Mouse (Mus musculus): Measurements from ENCODE around the gene Nadsyn1. TPM values are rescaled to one million over a fixed set of nuclear protein-coding genes. Genes with fewer than 3 reads are reported as not detected.

Gene Nadsyn1
- polyA plus RNA-seq (2017; shearing (Covaris generic)): 15.0 TPM

DNA sequence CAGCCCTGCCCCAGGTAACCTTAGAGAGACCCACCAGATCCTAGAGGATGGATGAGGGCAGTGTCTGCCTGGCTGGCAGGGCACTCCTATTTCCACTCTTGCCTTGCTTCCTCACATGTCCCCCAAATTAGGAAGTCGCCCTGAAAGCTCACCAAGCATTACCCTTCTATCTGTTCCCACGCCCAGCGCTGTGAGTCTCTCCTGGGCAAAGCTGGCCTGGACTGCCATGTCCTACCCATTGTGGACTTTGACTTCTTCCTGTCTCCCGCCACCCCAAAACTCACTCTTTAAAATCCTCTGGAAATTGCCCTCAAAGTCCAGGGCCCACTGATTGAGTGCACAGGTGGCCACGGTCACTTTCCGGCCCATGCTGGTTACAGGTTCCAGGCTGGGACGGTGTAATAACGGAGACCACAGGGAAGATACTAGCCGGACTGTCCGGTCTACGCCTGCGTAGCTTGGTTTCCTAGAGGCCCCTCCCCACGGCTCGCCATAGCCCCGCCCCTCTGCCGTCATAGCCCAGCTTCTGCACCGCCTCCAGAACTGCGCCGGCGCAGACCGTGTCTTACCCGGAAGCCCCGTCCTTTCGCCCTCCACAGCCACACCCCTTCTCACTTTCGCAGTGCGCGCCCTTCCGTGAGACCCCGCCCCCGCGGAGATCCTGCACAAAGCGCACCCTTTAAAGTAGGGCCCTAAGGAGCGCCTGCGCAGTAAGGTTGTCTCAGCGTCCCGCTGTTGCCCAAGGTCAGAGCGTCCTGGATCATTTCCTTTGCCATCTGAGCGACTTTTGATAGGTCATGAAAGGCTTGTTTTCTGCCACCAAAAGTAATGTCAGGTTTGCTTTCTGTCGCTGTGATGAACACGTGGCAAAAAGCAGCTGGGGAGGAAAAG, at the start of gene Nadsyn1, which contains the start of gene Dhcr7:
Gene Nadsyn1 (minus strand): TSS at position 475 of the 891 bp plus-strand sequence.
Gene Dhcr7 (plus strand): TSS at position 771 of the 891 bp plus-strand sequence.

DNA sequence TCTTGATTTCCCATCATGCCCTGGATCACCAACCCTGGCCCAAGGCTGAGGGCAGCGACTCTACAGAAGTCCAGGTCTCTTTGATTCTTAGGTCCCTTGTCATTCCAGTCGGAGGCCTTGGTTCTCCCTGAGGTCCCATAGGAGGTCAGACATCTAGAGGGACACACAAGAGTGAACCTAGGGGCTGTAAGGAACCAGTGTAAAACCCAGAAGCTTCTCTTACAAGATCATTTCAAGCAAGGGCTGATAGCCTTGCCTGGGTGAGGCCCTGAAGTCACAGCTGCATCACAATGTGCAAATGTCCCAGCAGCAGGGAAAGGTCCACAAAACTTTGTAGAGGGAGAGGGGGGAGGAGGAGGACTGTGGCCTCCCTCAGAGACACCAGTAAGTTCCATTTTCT, 43.9 kb upstream of the Nadsyn1 start, which contains the start of gene Gm498:
Gene Gm498 (plus strand): TSS at position 301 of the 400 bp plus-strand sequence.

GRCm38 (mm10) chr7:143783996-143784829, 38.4 kb downstream of the Nadsyn1 start, which contains the start of gene Mrgpre:
Gene Mrgpre (minus strand): TSS chr7:143784500.

DNA sequence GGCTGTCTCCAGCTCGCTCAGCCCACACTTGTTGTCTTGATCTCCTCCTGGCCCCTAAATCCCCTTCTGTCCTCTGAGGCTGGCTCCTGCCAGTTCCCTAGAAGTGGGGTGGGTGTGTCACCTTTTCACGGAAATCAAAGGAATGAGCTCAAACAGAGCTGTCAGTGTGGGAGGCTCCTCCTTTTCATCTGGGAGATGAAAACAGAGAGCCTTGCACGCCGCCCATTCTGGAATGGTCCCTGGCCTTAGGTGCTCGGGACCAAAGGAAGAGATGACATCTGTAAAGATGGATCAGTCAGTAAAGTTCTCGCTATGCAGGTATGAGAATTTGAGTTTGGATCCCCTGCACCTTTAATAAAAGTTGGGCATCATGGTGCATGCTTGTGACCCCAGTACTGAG, 55.8 kb downstream of the Nadsyn1 start, which contains the start of gene Mrgprg:
Gene Mrgprg (minus strand): TSS at position 101 of the 400 bp plus-strand sequence.

DNA sequence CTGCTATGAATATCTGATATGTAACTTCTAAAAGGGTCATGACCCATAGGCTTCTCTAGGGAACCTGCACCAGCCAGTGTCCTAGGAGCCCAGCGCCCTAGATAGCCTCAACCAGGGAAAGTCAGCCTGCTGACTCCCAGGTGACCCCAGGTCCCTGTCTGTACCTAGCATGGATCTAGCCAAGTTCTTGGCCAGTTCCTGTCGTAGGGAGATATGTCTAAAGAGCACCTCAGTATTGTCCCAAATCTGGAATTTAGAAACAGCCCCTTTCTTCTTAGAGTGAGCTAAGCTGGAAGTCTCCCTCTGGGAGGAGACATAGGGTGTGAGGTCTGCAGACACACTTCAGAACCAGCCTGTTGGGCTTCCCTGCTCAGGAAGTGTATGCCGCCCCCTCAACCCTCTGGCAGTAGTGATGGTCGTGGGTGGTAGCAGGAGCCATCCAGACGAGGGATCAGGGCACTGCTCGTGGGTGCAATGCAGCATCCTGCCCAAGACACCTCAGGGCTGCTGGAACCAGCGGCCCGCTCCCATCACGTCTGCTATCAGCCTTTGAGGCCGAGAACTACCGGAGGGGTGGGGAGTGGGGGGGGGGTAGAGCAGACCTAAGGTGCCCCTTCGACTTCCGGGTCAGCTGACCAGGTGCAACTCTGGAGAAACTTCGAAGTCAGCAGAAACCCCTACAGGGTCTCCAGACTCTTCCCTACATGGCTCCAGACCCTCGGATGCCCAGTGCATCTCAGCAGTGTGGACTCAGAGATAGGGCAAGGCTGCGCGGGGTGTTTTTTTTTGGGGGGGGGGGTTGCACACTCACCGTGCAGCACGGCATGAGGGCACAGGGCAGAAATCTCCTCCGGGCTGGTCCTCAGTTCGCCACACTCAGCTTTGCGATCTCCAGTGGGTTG, 66.3 kb downstream of the Nadsyn1 start, which contains the start of gene Osbpl5:
Gene Osbpl5 (minus strand): TSS at position 861 of the 902 bp plus-strand sequence.

Other genes starting within 250 kb of the Nadsyn1 start
- gene Cars, start 222.8 kb downstream of the Nadsyn1 start, polyA plus RNA-seq (2017; shearing (Covaris generic)): 40.0 TPM
- 40.5 TPM for gene Tnfrsf26, start 194.1 kb downstream of the Nadsyn1 start, polyA plus RNA-seq (2017; shearing (Covaris generic))
- gene Tnfrsf22, start 173.2 kb downstream of the Nadsyn1 start, polyA plus RNA-seq (2017; shearing (Covaris generic)): 19.3 TPM
- 14.4 TPM for gene Tnfrsf23, start 137.0 kb downstream of the Nadsyn1 start, polyA plus RNA-seq (2017; shearing (Covaris generic))
- gene Osbpl5, start 65.9 kb downstream of the Nadsyn1 start, polyA plus RNA-seq (2017; shearing (Covaris generic)): 26.7 TPM
- not detected for gene Mrgprg, start 55.9 kb downstream of the Nadsyn1 start, polyA plus RNA-seq (2017; shearing (Covaris generic))
- not detected for gene Mrgpre, start 38.3 kb downstream of the Nadsyn1 start, polyA plus RNA-seq (2017; shearing (Covaris generic))
- gene Dhcr7, start 296 bp upstream of the Nadsyn1 start, polyA plus RNA-seq (2017; shearing (Covaris generic)): 7.8 TPM
- gene Gm498, start 44.0 kb upstream of the Nadsyn1 start, polyA plus RNA-seq (2017; shearing (Covaris generic)): 0.44 TPM
- gene Shank2, start 179.1 kb upstream of the Nadsyn1 start, polyA plus RNA-seq (2017; shearing (Covaris generic)): 0.21 TPM

All from effector memory CD4-positive, alpha-beta T cell, adult 7 months (primary cell).